8 mouse cellular contexts compared by ENCODE assay signal in genomic region chr9:113741637-113742137, GRCm38 (mm10). TPM values are rescaled to one million over a fixed set of nuclear protein-coding genes. Genes with fewer than 3 reads are reported as not detected.
DNase-seq lines count a peak whose midpoint lies in the region; ATAC-seq and TF ChIP-seq lines count a peak whose summit lies in the region.

No protein-coding gene starts in this region.

- peaks cover 8% of the 10 kb centered on the region for H3K27me3 ChIP-seq in E14TG2a.4 (ENCODE audit: insufficient read depth, low read length)
- no peaks in the 10 kb centered on the region for H3K27me3 ChIP-seq in embryonic facial prominence, embryonic 11.5 days (ENCODE audit: control insufficient read depth, insufficient read depth, low read length)
- H3K27me3 ChIP-seq in heart, embryonic 11.5 days (ENCODE audit: control insufficient read depth, insufficient read depth, low read length) = no peaks in the 10 kb centered on the region
- no peaks in the 10 kb centered on the region for H3K27me3 ChIP-seq in lung, embryonic 15.5 days

- peak overlapping the region; percentile 59; the same call in 1 of the 2 replicates for H3K27ac ChIP-seq in embryonic facial prominence, embryonic 11.5 days (replicated peaks; ENCODE audit: low read depth, low read length)
- H3K27ac ChIP-seq in heart, embryonic 11.5 days (ENCODE audit: low read depth, low read length) = peak overlapping the region; percentile 82
- peak overlapping the region; percentile 85 for H3K27ac ChIP-seq in lung, embryonic 15.5 days

- peak overlapping the region; percentile 88 for H3K4me2 ChIP-seq in embryonic facial prominence, embryonic 11.5 days (ENCODE audit: low read depth, low read length)
- peak overlapping the region; percentile 88 for H3K4me2 ChIP-seq in heart, embryonic 11.5 days
- H3K4me2 ChIP-seq in lung, embryonic 15.5 days = peak overlapping the region; percentile 93

- H3K4me1 ChIP-seq in E14TG2a.4 (replicated peaks; ENCODE audit: low read depth, low read length) = peaks cover 22% of the 10 kb centered on the region
- no peaks in the 10 kb centered on the region for H3K4me1 ChIP-seq in embryonic facial prominence, embryonic 11.5 days (ENCODE audit: control insufficient read depth, insufficient read depth, low read length)
- H3K4me1 ChIP-seq in heart, embryonic 11.5 days (ENCODE audit: control insufficient read depth, insufficient read depth, low read length) = peaks cover 5% of the 10 kb centered on the region; the same call in 1 of the 2 replicates
- H3K4me1 ChIP-seq in lung, embryonic 15.5 days = peaks cover 11% of the 10 kb centered on the region

- peak overlapping the region; percentile 93 for H3K9ac ChIP-seq in embryonic facial prominence, embryonic 11.5 days (replicated peaks; ENCODE audit: low read length)
- peak overlapping the region; percentile 90 for H3K9ac ChIP-seq in heart, embryonic 11.5 days (ENCODE audit: low read depth, low read length)
- H3K9ac ChIP-seq in lung, embryonic 15.5 days = peak overlapping the region; percentile 74

- WGBS in embryonic facial prominence, embryonic 11.5 days = under 1% methylated on average over 64 of the region's 64 CpGs
- under 1% methylated on average over 52 of the region's 64 CpGs for WGBS in heart, embryonic 11.5 days (ENCODE audit: insufficient replicate concordance)
- under 1% methylated on average over 64 of the region's 64 CpGs for WGBS in lung, embryonic 15.5 days

- peak; percentile 76 for ATAC-seq in embryonic facial prominence, embryonic 11.5 days (replicated peaks; ENCODE audit: insufficient number of reproducible peaks, low FRiP score, low TSS enrichment, low read depth)
- peak; percentile 32 for ATAC-seq in heart, embryonic 11.5 days (replicated peaks; ENCODE audit: insufficient number of reproducible peaks, low FRiP score, low TSS enrichment)
- peak; percentile 57 for ATAC-seq in lung, embryonic 15.5 days (ENCODE audit: borderline replicate concordance, extremely low read depth, low FRiP score, low TSS enrichment)

- no peaks in the 10 kb centered on the region for H3K9me3 ChIP-seq in E14TG2a.4 (ENCODE audit: low read length)
- H3K9me3 ChIP-seq in embryonic facial prominence, embryonic 11.5 days (replicated peaks; ENCODE audit: control insufficient read depth, low read length) = no peaks in the 10 kb centered on the region
- H3K9me3 ChIP-seq in heart, embryonic 11.5 days (replicated peaks; ENCODE audit: control insufficient read depth, low read length) = no peaks in the 10 kb centered on the region
- H3K9me3 ChIP-seq in lung, embryonic 15.5 days = no peaks in the 10 kb centered on the region

- no peak for TF ChIP-seq CTCF in E14TG2a.4 (conservative IDR thresholded peaks at IDR 0.05; ENCODE audit: low read length)

- DNase-seq in adrenal gland, postnatal 25 days = peak; percentile 54
- DNase-seq in embryonic facial prominence, embryonic 11.5 days (ENCODE audit: low spot score) = peak; percentile 67
- peak; percentile 64 for DNase-seq in kidney, postnatal 14 days
- DNase-seq in ovary, postnatal 14 days (ENCODE audit: low spot score) = peak; percentile 46
- DNase-seq in urinary bladder, postnatal 14 days (ENCODE audit: low spot score) = peak; percentile 34

- no peaks in the 10 kb centered on the region for H3K36me3 ChIP-seq in E14TG2a.4 (ENCODE audit: insufficient read depth, low read length)
- no peaks in the 10 kb centered on the region for H3K36me3 ChIP-seq in embryonic facial prominence, embryonic 11.5 days (replicated peaks; ENCODE audit: control insufficient read depth, insufficient read depth, low read depth, low read length)
- H3K36me3 ChIP-seq in heart, embryonic 11.5 days (ENCODE audit: control insufficient read depth, insufficient read depth, low read length) = no peaks in the 10 kb centered on the region
- H3K36me3 ChIP-seq in lung, embryonic 15.5 days = no peaks in the 10 kb centered on the region

- H3K4me3 ChIP-seq in E14TG2a.4 (replicated peaks; ENCODE audit: low read length) = peak overlapping the region; percentile 98
- peak overlapping the region; percentile 97 for H3K4me3 ChIP-seq in embryonic facial prominence, embryonic 11.5 days (ENCODE audit: low read depth, low read length)
- peak overlapping the region; percentile 69 for H3K4me3 ChIP-seq in heart, embryonic 11.5 days (ENCODE audit: low read depth, low read length)
- peak overlapping the region; percentile 95 for H3K4me3 ChIP-seq in lung, embryonic 15.5 days

RNA-seq across cellular contexts. Expression of gene Clasp2, which starts 0.4 kb away (rescaled TPM):
- total RNA-seq in adrenal gland, postnatal 25 days (2021) = 123 and 133 TPM in 2 replicates
- 30.2 and 34.2 TPM in 2 replicates for polyA plus RNA-seq in embryonic facial prominence, embryonic 11.5 days (2014; fragmentation: Nextera tagmentation; extraction: Ambion mirVana)
- polyA plus RNA-seq in heart, embryonic 11.5 days (2014; fragmentation: Nextera tagmentation; extraction: Ambion mirVana) = 25.3 and 25.8 TPM in 2 replicates
- 25.7 and 27.3 TPM in 2 replicates for polyA plus RNA-seq in lung, embryonic 15.5 days (2015; fragmentation: Nextera tagmentation; extraction: Ambion mirVana)

RNA-seq across cellular contexts. Expression of gene Pdcd6ip, which starts 33.6 kb away (rescaled TPM):
- 187 and 196 TPM in 2 replicates for total RNA-seq in adrenal gland, postnatal 25 days (2021)
- polyA plus RNA-seq in embryonic facial prominence, embryonic 11.5 days (2014; fragmentation: Nextera tagmentation; extraction: Ambion mirVana) = 46.1 and 51.4 TPM in 2 replicates
- 63.3 and 75.2 TPM in 2 replicates for polyA plus RNA-seq in heart, embryonic 11.5 days (2014; fragmentation: Nextera tagmentation; extraction: Ambion mirVana)
- polyA plus RNA-seq in lung, embryonic 15.5 days (2015; fragmentation: Nextera tagmentation; extraction: Ambion mirVana) = 69.7 and 75.9 TPM in 2 replicates

Comparison
In these comparisons a context has a peak if more than half of its experiments do, and no peak if none do; other contexts are left out.
1. Peak in every context shown above with its lines: DNase-seq, ATAC-seq, H3K4me3 ChIP-seq and H3K27ac ChIP-seq.